Mouse (Mus musculus) kidney, embryonic 16.5 days (tissue): ENCODE data around the gene Dnaaf3. TPM values are rescaled to one million over a fixed set of nuclear protein-coding genes. Genes with fewer than 3 reads are reported as not detected.

Source experiments
- ATAC-seq: fragments of 200-750 bp; cut with Nextera tagmentation; 2 replicates; pipeline ENCODE4 v1.8.0; 2017; ENCODE audit warnings: moderate TSS enrichment; ENCODE audit not compliant: low FRiP score, low TSS enrichment
- H3K27ac ChIP-seq: fragments of 300-500 bp; sonication (generic); 2 replicates; pipeline ENCODE4 v1.5.1; 2014; ENCODE audit warnings: low read length
- H3K27me3 ChIP-seq: fragments of 300-500 bp; sonication (generic); 2 replicates; pipeline ENCODE4 v1.6.1; 2014; ENCODE audit warnings: low read length, control low read depth, mixed read lengths; ENCODE audit not compliant: insufficient read depth
- H3K36me3 ChIP-seq: fragments of 300-500 bp; sonication (generic); 2 replicates; pipeline ENCODE4 v1.6.1; 2014; ENCODE audit warnings: low read length, control low read depth, mixed read lengths; ENCODE audit not compliant: insufficient read depth
- H3K4me1 ChIP-seq: fragments of 300-500 bp; sonication (generic); 2 replicates; pipeline ENCODE4 v1.6.1; 2014; ENCODE audit warnings: low read length, control low read depth, mixed read lengths; ENCODE audit not compliant: insufficient read depth
- H3K4me2 ChIP-seq: fragments of 300-500 bp; sonication (generic); replicated peaks from 2 replicates; pipeline ENCODE4 v1.6.1; 2014; ENCODE audit warnings: low read depth, low read length
- H3K4me3 ChIP-seq: fragments of 300-500 bp; sonication (generic); 2 replicates; pipeline ENCODE4 v1.5.1; 2014; ENCODE audit warnings: mild to moderate bottlenecking, low read length
- H3K9ac ChIP-seq: fragments of 300-500 bp; sonication (generic); replicated peaks from 2 replicates; pipeline ENCODE4 v1.6.1; 2014; ENCODE audit warnings: low read length
- H3K9me3 ChIP-seq: fragments of 300-500 bp; sonication (generic); 2 replicates; pipeline ENCODE4 v1.6.1; 2016; ENCODE audit warnings: low read length, control low read depth
- WGBS: fragments of 180-500 bp; shearing (Covaris S2); extraction: QIAGEN DNeasy Blood & Tissue Kit; methylation state at CpG from one replicate; pipeline ENCODE4 v1.1.7; 2014; 5-methylcytosine and 5-hydroxymethylcytosine counted together
- polyA plus RNA-seq: library from polyadenylated mRNA; unstranded; fragments of >200 nt; fragmentation: Nextera tagmentation; extraction: Ambion mirVana; gene quantifications from 2 replicates; pipeline ENCODE4 v1.2.1, GENCODE M21; 2015

Dnaaf3 gene
- polyA plus RNA-seq, 1 experiment from 2014 or later = 3.3 TPM

DNA sequence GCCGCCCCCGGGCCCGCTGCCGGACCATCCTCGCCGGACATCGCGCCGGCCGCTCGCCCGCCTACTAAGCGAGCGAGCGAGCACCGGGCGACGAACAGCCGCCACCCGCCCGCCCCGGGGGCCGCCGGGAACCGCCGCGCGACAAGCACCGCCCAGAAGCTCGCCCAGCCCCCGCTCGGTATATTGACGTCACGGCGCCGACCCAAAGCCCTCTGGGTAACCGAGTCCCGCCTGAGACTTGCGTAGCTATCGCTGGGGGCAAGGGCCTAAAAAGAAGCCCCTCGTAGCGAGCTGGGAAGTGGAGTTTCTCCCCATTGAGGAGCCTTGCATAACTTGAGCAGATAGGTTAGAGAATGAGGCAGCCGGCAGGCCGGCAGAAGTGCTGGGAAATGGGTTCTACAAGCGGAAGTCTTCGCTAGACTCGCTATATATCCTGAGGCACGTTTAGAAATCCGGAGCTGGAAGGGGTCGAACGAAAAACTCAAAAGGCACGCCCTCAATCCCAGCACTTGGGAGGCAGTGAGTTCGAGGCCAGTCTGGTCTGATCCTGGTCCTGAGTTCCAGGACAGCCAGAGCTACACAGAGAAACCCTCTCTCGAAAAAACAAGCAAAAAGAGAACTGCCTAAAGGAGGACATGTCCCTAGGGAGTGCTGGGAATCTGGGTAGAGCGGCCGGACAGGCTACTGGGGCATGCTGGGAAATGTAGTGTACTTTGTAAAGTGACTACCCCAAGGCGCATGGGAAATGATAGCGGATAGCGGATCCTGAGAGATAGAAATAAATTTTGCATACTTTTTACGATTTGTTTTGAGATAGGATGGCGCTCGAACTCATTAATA, 30.5 kb downstream of the Dnaaf3 start, which contains the start of gene Ppp1r12c:
Gene Ppp1r12c (minus strand): TSS at position 123 of the 840 bp plus-strand sequence.
- peak within 1 kb of the TSS; percentile 95 for H3K27ac ChIP-seq
- H3K4me1 ChIP-seq = peaks cover 34% of the 10 kb centered on the region
- H3K9me3 ChIP-seq = no peaks in the 10 kb centered on the region
- H3K36me3 ChIP-seq = no peaks in the 10 kb centered on the region
- 1% methylated on average over 56 of the region's 62 CpGs for WGBS
- peak within 1 kb of the TSS; percentile 90 for H3K9ac ChIP-seq
- peak within 1 kb of the TSS; percentile 70 for H3K4me2 ChIP-seq
- H3K4me3 ChIP-seq = peak within 1 kb of the TSS; percentile 66
- H3K27me3 ChIP-seq = no peaks in the 10 kb centered on the region
- peak; percentile 93 for ATAC-seq

- Histone ChIP-seq H3K4me1 (peaks cover 34% of the 10 kb centered on the region), H3K4me2 (peak overlapping the region; percentile 70), H3K9ac (peak overlapping the region; percentile 90), H3K36me3 (peaks cover 7% of the 10 kb centered on the region; the same call in 1 of the 2 replicates), H3K27me3 (no peaks in the 10 kb centered on the region), H3K4me3 (peak overlapping the region; percentile 66), H3K9me3 (no peaks in the 10 kb centered on the region), H3K27ac (peak overlapping the region; percentile 95; the same call in 1 of the 2 replicates)
- ATAC-seq = peak; percentile 53
- 0% methylated on average over 29 of the region's 52 CpGs for WGBS
These were observed 31.3 kb downstream of the Dnaaf3 start for GRCm38 (mm10) chr7:4500892-4501471.

DNA sequence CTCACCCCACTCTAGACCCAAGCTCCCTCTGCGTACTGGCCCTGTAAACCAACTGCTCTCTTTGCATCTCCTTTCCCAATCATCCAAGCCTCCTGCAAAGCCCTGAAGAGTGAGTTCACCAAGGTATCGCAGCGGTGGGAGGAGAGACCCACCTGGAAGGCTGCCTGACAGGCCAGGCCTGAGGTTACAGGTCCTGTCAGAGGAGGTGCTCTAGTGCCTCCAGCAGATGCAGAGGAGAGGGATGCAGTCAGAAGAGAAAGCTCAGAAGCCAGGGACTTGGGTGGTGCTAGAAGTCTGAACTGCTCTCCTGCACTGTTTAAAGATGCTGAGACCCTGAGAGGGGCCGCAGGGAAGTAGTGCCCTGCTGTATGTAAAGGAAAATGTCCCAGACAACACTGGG, 33.2 kb downstream of the Dnaaf3 start:
- Histone ChIP-seq H3K4me3 (no peak overlapping the region), H3K9me3 (no peaks in the 10 kb centered on the region), H3K27ac (no peak overlapping the region), H3K9ac (no peak overlapping the region), H3K27me3 (no peaks in the 10 kb centered on the region), H3K36me3 (peaks cover 12% of the 10 kb centered on the region; the same call in 1 of the 2 replicates), H3K4me2 (no peak overlapping the region), H3K4me1 (peaks cover 28% of the 10 kb centered on the region)
- WGBS = 94% methylated on average over 4 of the region's 4 CpGs
- no peak for ATAC-seq

- H3K4me1 ChIP-seq = peaks cover 28% of the 10 kb centered on the region
- no peaks in the 10 kb centered on the region for H3K27me3 ChIP-seq
- no peak for ATAC-seq
- H3K4me3 ChIP-seq = no peak overlapping the region
- H3K4me2 ChIP-seq = no peak overlapping the region
- no peak overlapping the region for H3K9ac ChIP-seq
- H3K9me3 ChIP-seq = no peaks in the 10 kb centered on the region
- no peak overlapping the region for H3K27ac ChIP-seq
- 20% methylated on average over 9 of the region's 9 CpGs for WGBS
- H3K36me3 ChIP-seq = peaks cover 20% of the 10 kb centered on the region
These were observed 34.0 kb downstream of the Dnaaf3 start for GRCm38 (mm10) chr7:4498251-4498650.

DNA sequence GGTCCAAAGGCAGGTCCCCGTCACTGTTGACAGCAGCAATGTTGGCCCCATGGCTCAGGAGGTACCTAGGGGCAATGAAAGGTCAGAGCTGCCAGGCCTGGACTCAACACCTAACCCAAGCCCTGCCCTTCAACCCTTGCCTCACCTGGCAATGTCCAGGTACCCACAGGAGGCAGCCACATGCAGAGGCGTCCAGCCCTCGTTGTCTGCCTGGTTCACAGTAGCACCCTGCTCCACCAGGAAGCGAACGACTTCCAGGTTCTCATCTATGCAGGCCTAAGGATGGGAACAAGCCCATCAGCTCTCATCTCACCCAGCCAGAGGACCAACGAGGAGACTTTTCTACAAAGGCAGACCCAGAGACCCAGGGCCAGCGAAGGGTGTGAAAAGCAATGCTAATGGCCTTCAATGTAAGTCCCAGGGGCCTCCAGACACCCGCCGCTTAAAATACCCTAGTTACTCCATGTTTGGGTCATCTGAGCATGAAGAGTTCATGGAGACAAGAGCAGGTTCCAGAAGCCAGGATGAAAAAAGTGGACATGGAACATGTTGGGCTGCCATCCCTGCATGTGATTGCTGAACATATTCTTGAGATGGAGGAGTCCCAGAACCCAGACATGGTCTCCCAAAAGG, 34.9 kb downstream of the Dnaaf3 start:
- no peak for ATAC-seq
- no peak overlapping the region for H3K9ac ChIP-seq
- no peaks in the 10 kb centered on the region for H3K27me3 ChIP-seq
- no peak overlapping the region for H3K4me3 ChIP-seq
- H3K4me2 ChIP-seq = no peak overlapping the region
- 94% methylated on average over 9 of the region's 9 CpGs for WGBS
- no peak overlapping the region for H3K27ac ChIP-seq
- peaks cover 21% of the 10 kb centered on the region for H3K36me3 ChIP-seq
- no peaks in the 10 kb centered on the region for H3K9me3 ChIP-seq
- peaks cover 34% of the 10 kb centered on the region for H3K4me1 ChIP-seq

DNA sequence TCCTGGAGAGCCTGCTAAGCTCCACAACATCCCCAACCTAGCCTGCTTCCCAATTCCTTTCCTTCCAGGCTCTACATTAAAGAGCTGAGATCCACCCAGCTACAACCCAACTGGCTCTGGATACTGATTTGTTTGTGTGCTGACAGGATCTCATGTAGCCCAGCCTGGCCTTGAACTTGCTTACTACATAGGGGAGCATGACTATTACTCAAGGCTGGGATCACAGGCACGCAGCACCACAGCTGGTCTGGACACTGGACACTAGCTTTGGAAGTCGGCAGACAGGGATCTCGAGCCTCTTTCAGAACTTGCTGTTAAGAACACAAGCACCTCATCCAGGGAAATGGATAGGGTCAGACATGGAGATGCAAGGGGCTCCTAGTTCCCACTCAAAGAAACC, 35.8 kb downstream of the Dnaaf3 start:
- Histone ChIP-seq H3K36me3 (peaks cover 21% of the 10 kb centered on the region), H3K9ac (no peak overlapping the region), H3K9me3 (no peaks in the 10 kb centered on the region), H3K4me1 (peaks cover 36% of the 10 kb centered on the region), H3K4me2 (no peak overlapping the region), H3K27me3 (no peaks in the 10 kb centered on the region), H3K27ac (no peak overlapping the region), H3K4me3 (no peak overlapping the region)
- WGBS = 95% methylated on average over 3 of the region's 3 CpGs
- ATAC-seq = no peak

GRCm38 (mm10) chr7:4493991-4494390, 38.3 kb downstream of the Dnaaf3 start:
- 69% methylated on average over 1 of the region's 1 CpGs for WGBS
- no peak overlapping the region for H3K4me2 ChIP-seq
- peaks cover 30% of the 10 kb centered on the region for H3K36me3 ChIP-seq
- peaks cover 19% of the 10 kb centered on the region for H3K4me1 ChIP-seq
- no peak for ATAC-seq
- H3K9ac ChIP-seq = no peak overlapping the region
- H3K9me3 ChIP-seq = no peaks in the 10 kb centered on the region
- H3K27me3 ChIP-seq = no peaks in the 10 kb centered on the region
- H3K27ac ChIP-seq = no peak overlapping the region
- H3K4me3 ChIP-seq = no peak overlapping the region

DNA sequence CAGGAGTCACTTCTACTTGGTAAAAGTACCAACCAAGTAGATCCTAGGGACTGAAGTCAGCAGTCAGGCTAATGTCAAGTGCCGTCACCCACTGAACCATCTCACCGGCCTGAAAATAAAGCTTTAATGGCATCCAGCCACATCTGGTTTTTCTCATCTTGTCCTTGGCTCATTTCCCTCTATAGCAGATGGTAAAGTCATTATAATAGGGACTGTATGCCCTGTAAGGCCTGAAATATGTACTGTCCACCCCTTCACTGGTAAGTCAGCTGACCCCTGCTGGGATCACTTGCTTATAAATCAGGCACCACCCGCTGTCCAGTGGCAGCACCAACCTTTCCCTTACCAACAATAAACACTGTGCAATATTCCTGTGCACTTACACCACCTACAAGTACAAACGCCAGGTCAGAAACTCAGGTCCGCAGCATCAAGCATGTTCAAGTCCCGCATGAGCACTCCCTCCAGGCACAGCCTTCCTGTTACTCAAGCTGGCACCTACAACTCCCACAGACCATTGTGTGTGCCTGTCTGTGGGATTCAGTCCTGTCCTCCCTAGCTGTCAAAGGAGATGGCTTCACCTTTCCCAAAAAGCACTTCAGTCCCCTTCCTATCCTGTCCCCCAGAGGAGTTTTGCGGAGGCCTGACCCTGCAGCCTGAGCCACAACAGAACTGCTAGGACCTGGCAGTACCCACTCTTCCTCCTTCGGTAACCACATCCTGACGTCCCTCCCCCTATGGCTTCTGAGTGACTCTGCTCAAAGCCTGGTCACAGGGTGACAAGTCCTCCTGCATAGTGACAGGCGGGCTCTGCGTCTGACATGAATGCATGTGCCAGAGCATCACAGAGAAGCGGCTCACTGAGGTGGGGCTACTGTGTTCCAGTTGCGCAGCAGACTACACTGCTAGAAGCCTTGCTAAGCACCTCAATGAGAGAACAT, 39.7 kb downstream of the Dnaaf3 start:
- ATAC-seq = peak; percentile 62
- Histone ChIP-seq H3K36me3 (peaks cover 36% of the 10 kb centered on the region), H3K9me3 (no peaks in the 10 kb centered on the region), H3K4me3 (no peak overlapping the region), H3K4me1 (peaks cover 8% of the 10 kb centered on the region; the same call in 1 of the 2 replicates), H3K27me3 (no peaks in the 10 kb centered on the region), H3K9ac (no peak overlapping the region), H3K4me2 (no peak overlapping the region), H3K27ac (no peak overlapping the region)
- WGBS = 63% methylated on average over 13 of the region's 13 CpGs

GRCm38 (mm10) chr7:4491308-4491707, 40.9 kb downstream of the Dnaaf3 start:
- no peak overlapping the region for H3K4me2 ChIP-seq
- H3K9me3 ChIP-seq = no peaks in the 10 kb centered on the region
- H3K36me3 ChIP-seq = peaks cover 34% of the 10 kb centered on the region
- H3K27ac ChIP-seq = peak overlapping the region; percentile 26; the same call in 1 of the 2 replicates
- no peak overlapping the region for H3K9ac ChIP-seq
- ATAC-seq = no peak
- WGBS = 70% methylated on average over 6 of the region's 6 CpGs
- H3K4me3 ChIP-seq = no peak overlapping the region
- H3K27me3 ChIP-seq = no peaks in the 10 kb centered on the region
- H3K4me1 ChIP-seq = peaks cover 8% of the 10 kb centered on the region; the same call in 1 of the 2 replicates
